Mouse (Mus musculus): ENCODE measurements around the gene Jazf1. TPM values are rescaled to one million over a fixed set of nuclear protein-coding genes. Genes with fewer than 3 reads are reported as not detected.

Gene Jazf1
- total RNA-seq, 2 experiments from 2014 or later: 87.2 to 91.2 TPM

DNA sequence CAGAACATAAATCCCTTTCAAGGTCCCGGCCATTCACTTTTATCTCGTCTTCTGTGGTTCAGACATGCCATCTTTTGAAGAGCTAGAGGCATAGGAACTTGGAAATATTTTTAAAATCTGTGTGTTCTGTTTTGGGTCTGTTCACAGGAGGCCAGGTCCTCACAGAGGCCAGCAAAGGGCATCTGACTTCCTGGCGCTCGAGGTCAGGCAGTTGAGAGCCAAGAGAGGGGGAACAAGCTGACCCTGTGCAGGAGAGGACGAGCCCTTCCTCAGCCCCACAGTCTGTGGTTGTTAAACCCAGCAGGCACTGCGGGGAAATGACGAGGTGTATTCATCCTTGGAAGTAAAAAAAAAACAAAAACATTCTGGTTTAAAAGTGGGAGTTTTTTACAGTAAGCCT, 303.2 kb downstream of the Jazf1 start:
- intact Hi-C loops (cut with DNase I): no loop called here
- DNase-seq: no peak

DNA sequence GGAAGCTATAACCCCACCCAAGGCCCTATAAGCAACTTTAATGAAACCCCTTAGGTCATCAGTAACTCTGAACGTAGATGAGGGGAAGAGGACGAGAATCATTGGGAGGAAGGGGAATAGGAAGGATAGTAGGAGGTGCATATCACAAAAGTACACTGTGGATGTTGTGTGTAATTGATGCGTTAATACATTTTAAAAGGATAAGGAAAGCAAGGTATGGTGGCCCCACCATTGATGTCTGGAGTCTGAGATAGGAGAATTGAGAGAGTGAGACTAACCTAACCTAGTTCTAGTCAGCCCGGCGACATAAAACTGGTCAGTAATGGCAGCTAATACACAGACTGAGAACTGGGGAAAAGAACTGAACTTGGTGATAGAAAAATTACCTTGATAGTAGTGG, 315.6 kb downstream of the Jazf1 start:
- intact Hi-C loops (cut with DNase I): no loop called here
- DNase-seq: no peak

DNA sequence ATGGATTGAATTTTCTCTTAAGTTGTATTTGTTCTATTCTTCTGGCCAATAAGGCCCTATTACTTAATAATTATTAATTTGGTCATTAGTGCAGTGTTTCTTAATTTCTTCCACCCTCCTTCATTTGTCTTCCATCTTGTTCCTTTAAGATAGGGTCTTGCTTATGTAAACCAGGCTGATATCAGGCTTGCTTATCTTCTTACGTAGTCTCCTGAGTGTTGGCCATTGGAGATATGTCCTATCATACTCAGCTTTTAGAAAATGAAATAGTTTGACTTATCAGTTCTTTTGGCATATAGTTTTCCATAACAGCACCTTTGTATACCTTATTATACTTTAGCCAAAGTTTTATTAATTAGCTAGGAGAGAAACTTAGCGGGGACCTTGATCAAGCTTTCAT, 333.8 kb downstream of the Jazf1 start:
- intact Hi-C loops (cut with DNase I): loop anchor here (10.0 kb wide), 1 partner anchor 90 kb away; no protein-coding TSS in a partner anchor

DNA sequence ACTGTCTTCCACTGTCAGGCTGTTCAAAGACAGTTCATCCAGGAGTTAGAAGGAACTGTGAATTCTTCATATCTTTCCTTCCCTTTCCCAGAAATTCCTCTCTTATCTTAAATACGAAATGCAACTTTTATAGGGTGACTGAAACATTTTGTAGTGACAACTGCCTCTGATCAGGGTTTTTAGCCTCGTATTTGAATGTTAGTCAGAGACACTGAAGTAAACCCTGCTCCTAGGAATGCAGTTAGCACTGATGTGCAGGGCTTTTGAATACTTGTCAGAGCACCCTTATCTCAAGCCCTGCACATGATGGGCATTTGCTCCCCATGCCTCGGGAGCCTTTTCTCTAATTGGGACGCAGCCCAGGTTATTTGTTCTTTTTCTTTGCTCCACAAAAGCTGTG, 338.1 kb downstream of the Jazf1 start:
- DNase-seq: no peak
- intact Hi-C loops (cut with DNase I): loop anchor here (10.0 kb wide), 1 partner anchor 94 kb away; no protein-coding TSS in a partner anchor

More for the DNA sequence above, 333.8 kb downstream of the Jazf1 start:
- DNase-seq: no peak

DNA sequence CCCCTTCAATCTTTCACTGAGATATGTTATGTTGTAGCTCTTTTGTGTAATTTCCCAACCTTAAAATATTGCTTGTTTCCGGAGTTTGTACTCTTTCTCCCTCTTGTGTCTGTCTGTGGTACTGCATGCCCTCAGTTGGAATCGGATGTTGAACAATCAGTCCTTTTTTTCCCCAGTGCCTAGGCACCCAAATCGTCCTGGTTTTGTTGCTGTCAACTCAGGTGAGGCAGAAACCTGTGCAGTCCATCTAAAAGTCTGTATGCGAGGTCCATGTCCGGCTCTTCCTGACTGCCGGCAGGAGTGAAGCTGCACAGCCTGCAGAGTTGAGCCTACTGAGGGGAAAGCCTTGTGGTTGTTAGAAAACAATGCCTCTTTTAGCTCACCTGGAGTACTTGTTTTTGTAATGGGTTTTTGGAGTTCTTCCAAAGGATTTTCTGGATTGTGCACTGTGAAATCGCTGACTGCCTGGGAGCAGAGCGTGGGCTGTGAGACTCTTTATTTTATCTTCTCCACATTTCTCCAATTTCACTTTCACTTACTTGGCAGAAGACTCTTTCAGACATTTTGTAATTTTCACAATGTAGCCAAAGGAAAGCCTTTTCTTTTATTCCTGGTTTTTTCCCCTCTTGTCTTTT, 343.5 kb downstream of the Jazf1 start:
- DNase-seq: peak; percentile 41
- intact Hi-C loops (cut with DNase I): loop anchor here (5.0 to 10.0 kb wide), 3 partner anchors 83 to 450 kb away; partner anchors contain the start of genes Evx1 and Hibadh

Other genes with a start within 250 kb of the Jazf1 start
- 1 to 10 TPM; 4.2 to 5.4 TPM for gene Creb5, start 218.6 kb upstream of the Jazf1 start, total RNA-seq (2021)